Mouse (Mus musculus) embryonic facial prominence, embryonic 10.5 days (tissue): ENCODE data around the gene Thap12. TPM values are rescaled to one million over a fixed set of nuclear protein-coding genes. Genes with fewer than 3 reads are reported as not detected.
A peak's percentile ranks its signal among the peaks of the same experiment; 100 is the strongest.

Experiments used
- DNase-seq: peaks from one replicate; pipeline ENCODE4 v3.0.0-alpha.2; 2017; ENCODE audit warnings: low spot score
- H3K27ac ChIP-seq: fragments of 300-500 bp; sonication (generic); replicated peaks from 2 replicates; pipeline ENCODE4 v1.5.1; 2016; ENCODE audit warnings: mild to moderate bottlenecking
- H3K27me3 ChIP-seq: fragments of 300-500 bp; sonication (generic); replicated peaks from 2 replicates; pipeline ENCODE4 v1.6.1; 2016; ENCODE audit warnings: low read depth, mild to moderate bottlenecking; ENCODE audit not compliant: poor library complexity, severe bottlenecking
- H3K36me3 ChIP-seq: fragments of 300-500 bp; sonication (generic); replicated peaks from 2 replicates; pipeline ENCODE4 v1.6.1; 2016; ENCODE audit warnings: mild to moderate bottlenecking, moderate library complexity
- H3K4me1 ChIP-seq: fragments of 300-500 bp; sonication (generic); 2 replicates; pipeline ENCODE4 v1.6.1; 2016
- H3K4me3 ChIP-seq: fragments of 300-500 bp; sonication (generic); 2 replicates; pipeline ENCODE4 v1.5.1; 2016; ENCODE audit warnings: mild to moderate bottlenecking, moderate library complexity
- H3K9me3 ChIP-seq: fragments of 300-500 bp; sonication (generic); 2 replicates; pipeline ENCODE4 v1.6.1; 2016; ENCODE audit warnings: mild to moderate bottlenecking
- WGBS: fragments of 180-500 bp; shearing (Covaris S2); methylation state at CpG from one replicate; pipeline ENCODE4 v1.1.7; 2016; 5-methylcytosine and 5-hydroxymethylcytosine counted together
- polyA plus RNA-seq: library from polyadenylated mRNA; unstranded; fragments of >200 nt; fragmentation: Nextera tagmentation; extraction: Ambion mirVana; gene quantifications from 2 replicates; pipeline ENCODE4 v1.2.1, GENCODE M21; 2016

Thap12 gene
- polyA plus RNA-seq, 1 experiment from 2014 or later: 57.5 TPM

DNA sequence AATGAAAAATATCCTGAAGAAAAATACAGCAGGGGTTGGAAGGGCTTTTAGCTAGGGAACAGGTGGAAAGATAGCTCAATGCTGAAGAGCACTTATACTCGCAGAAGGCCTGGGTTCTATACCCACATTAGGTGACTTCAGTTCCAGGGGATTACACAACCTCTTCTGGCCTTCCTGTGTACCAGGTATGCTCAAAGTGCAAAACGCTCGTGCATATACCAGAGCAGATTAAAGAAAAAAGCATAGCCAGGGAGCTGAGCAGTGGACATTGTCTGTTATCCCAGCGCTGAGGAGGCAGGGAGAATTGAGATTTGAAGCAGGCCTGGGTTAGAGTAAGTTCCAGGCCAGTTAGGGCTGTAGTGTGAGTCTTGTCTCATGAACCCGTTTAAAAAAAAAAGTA is 1.4 kb downstream of the Thap12 start:
- peak overlapping the region; percentile 86 for H3K4me3 ChIP-seq
- no peaks in the 10 kb centered on the region for H3K9me3 ChIP-seq
- no peak for DNase-seq
- no peaks in the 10 kb centered on the region for H3K27me3 ChIP-seq
- 75% methylated on average over 5 of the region's 5 CpGs for WGBS
- peaks cover 28% of the 10 kb centered on the region for H3K4me1 ChIP-seq
- no peak overlapping the region for H3K27ac ChIP-seq
- H3K36me3 ChIP-seq: peaks cover 8% of the 10 kb centered on the region; the same call in 1 of the 2 replicates

DNA sequence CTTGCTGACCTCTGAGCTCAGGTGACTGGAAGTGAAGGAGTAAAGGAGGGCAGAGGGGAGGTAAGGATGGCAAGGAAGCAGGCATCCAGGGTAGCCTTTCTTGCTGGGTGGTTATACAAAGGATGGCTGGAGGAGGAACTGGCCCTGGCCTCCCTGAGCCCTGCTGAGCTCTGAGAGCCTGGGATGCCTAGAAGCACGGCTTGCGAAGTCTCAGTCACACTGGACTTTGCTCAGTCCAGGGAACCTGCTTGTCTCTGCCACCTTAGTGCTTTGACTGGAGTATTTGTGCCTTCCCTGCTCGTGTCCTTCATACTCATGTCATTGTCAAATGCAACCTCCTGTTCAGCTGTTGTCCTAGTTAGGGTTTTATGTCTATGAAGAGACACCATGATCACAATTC is 10.8 kb downstream of the Thap12 start:
- WGBS: 90% methylated on average over 3 of the region's 3 CpGs

DNA sequence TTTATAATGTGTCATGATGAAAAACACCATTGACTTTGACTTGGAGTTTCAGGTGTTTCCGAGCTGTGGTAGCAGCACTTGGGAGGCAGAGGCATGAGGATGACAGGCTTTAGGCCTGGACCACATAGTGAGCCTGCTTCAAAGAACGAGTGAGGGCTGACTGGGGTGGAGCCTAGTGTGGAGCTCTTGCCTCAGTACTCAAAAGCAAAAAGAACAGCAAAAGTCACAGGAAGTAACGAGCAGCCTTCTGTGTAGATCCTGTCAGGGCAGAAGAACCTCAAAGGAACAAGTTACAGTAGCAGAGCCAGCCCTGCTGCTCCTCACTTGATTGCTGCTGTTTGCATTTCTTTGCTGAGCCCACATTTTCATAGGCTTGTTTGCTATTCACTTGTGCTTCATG is 14.5 kb downstream of the Thap12 start:
- H3K4me1 ChIP-seq: peaks cover 20% of the 10 kb centered on the region
- no peaks in the 10 kb centered on the region for H3K27me3 ChIP-seq
- 75% methylated on average over 3 of the region's 3 CpGs for WGBS
- peaks cover 67% of the 10 kb centered on the region for H3K36me3 ChIP-seq
- no peak overlapping the region for H3K27ac ChIP-seq
- no peak for DNase-seq
- no peak overlapping the region for H3K4me3 ChIP-seq
- H3K9me3 ChIP-seq: no peaks in the 10 kb centered on the region

More for the DNA sequence above, 10.8 kb downstream of the Thap12 start:
- no peak overlapping the region for H3K27ac ChIP-seq
- no peaks in the 10 kb centered on the region for H3K9me3 ChIP-seq
- no peaks in the 10 kb centered on the region for H3K27me3 ChIP-seq
- no peak overlapping the region for H3K4me3 ChIP-seq
- peaks cover 97% of the 10 kb centered on the region for H3K36me3 ChIP-seq
- DNase-seq: no peak
- H3K4me1 ChIP-seq: no peaks in the 10 kb centered on the region

DNA sequence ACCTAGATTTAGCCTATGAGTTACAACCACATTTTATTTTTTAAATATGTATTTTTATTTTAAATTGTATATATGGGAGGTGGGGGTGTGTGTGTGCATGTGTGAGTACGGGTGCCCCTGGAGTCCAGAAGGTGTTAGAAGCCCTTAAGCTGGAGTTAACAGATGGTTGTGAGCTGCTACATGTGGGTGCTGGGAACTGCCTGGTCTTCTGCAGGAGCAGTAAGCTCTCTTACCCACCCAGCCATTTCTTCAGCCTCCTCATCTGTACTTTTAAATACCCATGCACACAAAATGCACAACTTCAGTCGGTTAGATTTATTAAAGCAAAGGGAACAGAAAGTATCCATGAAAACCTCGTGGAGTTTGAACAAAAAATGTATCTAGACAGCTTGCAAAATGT is 16.9 kb downstream of the Thap12 start:
- Histone ChIP-seq H3K27me3 (no peaks in the 10 kb centered on the region), H3K9me3 (no peaks in the 10 kb centered on the region), H3K4me1 (peaks cover 28% of the 10 kb centered on the region), H3K27ac (no peak overlapping the region), H3K36me3 (peaks cover 44% of the 10 kb centered on the region), H3K4me3 (no peak overlapping the region)
- no peak for DNase-seq
- 95% methylated on average over 3 of the region's 3 CpGs for WGBS

- 63% methylated on average over 3 of the region's 3 CpGs for WGBS
- Histone ChIP-seq H3K4me1 (peaks cover 28% of the 10 kb centered on the region), H3K27me3 (no peaks in the 10 kb centered on the region), H3K4me3 (no peak overlapping the region), H3K36me3 (peaks cover 35% of the 10 kb centered on the region), H3K27ac (0 out of 2 replicates have a peak overlapping the region, but pooled peaks have one; percentile 6), H3K9me3 (no peaks in the 10 kb centered on the region)
- DNase-seq: no peak
Measured at GRCm38 (mm10) chr7:98720731-98721130, 17.8 kb downstream of the Thap12 start.

DNA sequence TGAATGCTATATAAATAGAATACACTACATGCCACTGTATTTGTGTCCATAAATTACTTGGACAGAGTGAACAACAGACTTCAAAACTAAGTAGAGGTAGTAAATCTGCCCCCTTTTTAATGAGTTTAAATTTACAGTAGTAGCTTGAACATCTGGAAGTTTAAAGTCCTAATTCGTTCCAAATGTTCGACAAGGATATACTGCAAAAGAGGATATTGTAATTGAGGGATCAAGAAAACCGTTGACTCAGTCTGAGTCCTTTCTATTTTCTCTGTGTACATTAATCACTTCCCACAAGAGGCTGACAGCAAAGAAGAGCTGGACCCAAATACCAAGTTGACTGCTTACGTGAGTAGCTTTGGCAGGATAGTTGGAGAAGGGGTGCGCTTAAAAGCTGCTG is 18.3 kb downstream of the Thap12 start:
- no peak overlapping the region for H3K4me3 ChIP-seq
- DNase-seq: no peak
- no peaks in the 10 kb centered on the region for H3K9me3 ChIP-seq
- H3K36me3 ChIP-seq: peaks cover 30% of the 10 kb centered on the region
- H3K27me3 ChIP-seq: no peaks in the 10 kb centered on the region
- 0 out of 2 replicates have a peak overlapping the region, but pooled peaks have one; percentile 6 for H3K27ac ChIP-seq
- 71% methylated on average over 5 of the region's 5 CpGs for WGBS
- peaks cover 31% of the 10 kb centered on the region for H3K4me1 ChIP-seq

DNA sequence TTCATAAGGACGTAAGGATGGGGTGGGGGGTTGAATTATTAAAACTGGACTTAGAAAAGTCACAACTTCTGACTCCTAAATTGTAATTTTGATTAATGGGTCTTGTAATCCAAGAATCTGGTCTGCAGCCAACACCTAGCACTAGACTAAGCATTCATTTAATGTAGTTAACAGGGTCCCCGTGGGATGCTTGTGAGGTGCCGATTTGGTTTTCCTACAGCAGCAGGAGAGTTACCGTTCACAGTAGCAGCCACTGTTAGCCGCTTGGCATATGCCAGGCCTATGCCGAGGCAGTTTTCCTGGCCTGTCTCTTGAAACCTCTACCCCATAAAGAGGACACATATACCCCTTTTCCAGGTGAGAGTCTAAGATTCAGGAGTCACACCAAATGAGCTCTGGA is 18.7 kb downstream of the Thap12 start:
- H3K27ac ChIP-seq: no peak overlapping the region
- DNase-seq: no peak
- WGBS: 83% methylated on average over 6 of the region's 6 CpGs
- no peaks in the 10 kb centered on the region for H3K9me3 ChIP-seq
- H3K4me1 ChIP-seq: peaks cover 31% of the 10 kb centered on the region
- H3K36me3 ChIP-seq: peaks cover 26% of the 10 kb centered on the region
- H3K27me3 ChIP-seq: 0 out of 2 replicates have a peak, but pooled peaks cover 3% of the 10 kb centered on the region
- no peak overlapping the region for H3K4me3 ChIP-seq

DNA sequence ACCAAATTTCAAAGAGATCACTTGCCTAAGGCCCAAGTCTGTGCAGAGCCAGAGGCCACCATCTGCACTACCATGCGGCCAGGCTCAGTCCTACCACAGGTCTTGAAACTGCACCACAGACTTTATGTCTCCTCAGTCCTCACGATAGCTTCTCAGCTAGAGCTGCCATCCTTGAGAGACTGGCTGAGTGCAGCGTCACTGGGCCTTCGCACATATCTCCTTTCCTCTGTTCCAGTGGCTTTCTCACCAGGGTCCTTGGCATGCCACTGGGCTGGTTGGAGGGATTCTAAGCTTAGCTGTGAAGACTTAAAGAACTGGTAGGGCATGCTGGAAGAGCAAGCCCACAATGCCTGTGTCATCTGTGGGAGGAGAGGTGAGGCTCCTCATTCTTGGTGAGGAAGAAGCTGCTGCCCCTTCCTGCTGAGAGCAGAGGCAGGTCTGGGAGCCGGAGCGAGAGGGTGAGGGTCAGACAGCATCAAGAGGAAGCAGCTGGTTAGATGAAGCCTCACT is 22.8 kb downstream of the Thap12 start:
- peaks cover 13% of the 10 kb centered on the region; the same call in 1 of the 2 replicates for H3K27me3 ChIP-seq
- H3K4me1 ChIP-seq: peaks cover 60% of the 10 kb centered on the region
- DNase-seq: no peak

GRCm38 (mm10) chr7:98727986-98728385 is 25.1 kb downstream of the Thap12 start:
- DNase-seq: peak; percentile 40
- Histone ChIP-seq H3K4me3 (no peak overlapping the region), H3K4me1 (peaks cover 39% of the 10 kb centered on the region), H3K36me3 (no peaks in the 10 kb centered on the region), H3K9me3 (no peaks in the 10 kb centered on the region), H3K27ac (0 out of 2 replicates have a peak overlapping the region, but pooled peaks have one; percentile 12), H3K27me3 (peaks cover 22% of the 10 kb centered on the region)
- WGBS: 88% methylated on average over 1 of the region's 1 CpGs

More for the DNA sequence above, 22.8 kb downstream of the Thap12 start:
- Histone ChIP-seq H3K9me3 (no peaks in the 10 kb centered on the region), H3K36me3 (no peaks in the 10 kb centered on the region), H3K27ac (no peak overlapping the region), H3K4me3 (no peak overlapping the region)
- WGBS: 81% methylated on average over 6 of the region's 6 CpGs

- H3K36me3 ChIP-seq: no peaks in the 10 kb centered on the region
- H3K9me3 ChIP-seq: no peaks in the 10 kb centered on the region
- WGBS: 80% methylated on average over 3 of the region's 3 CpGs
- H3K4me3 ChIP-seq: no peak overlapping the region
- no peak for DNase-seq
- peaks cover 36% of the 10 kb centered on the region for H3K4me1 ChIP-seq
- H3K27me3 ChIP-seq: peaks cover 22% of the 10 kb centered on the region
- H3K27ac ChIP-seq: no peak overlapping the region
Measured at GRCm38 (mm10) chr7:98728499-98728898, 25.6 kb downstream of the Thap12 start.

GRCm38 (mm10) chr7:98729661-98730271 is 26.9 kb downstream of the Thap12 start:
- H3K9me3 ChIP-seq: no peaks in the 10 kb centered on the region
- H3K27ac ChIP-seq: peak overlapping the region; percentile 54; the same call in 1 of the 2 replicates
- H3K4me3 ChIP-seq: peak overlapping the region; percentile 40
- DNase-seq: peak; percentile 63
- peaks cover 28% of the 10 kb centered on the region for H3K27me3 ChIP-seq
- peaks cover 40% of the 10 kb centered on the region for H3K4me1 ChIP-seq
- 16% methylated on average over 19 of the region's 19 CpGs for WGBS
- H3K36me3 ChIP-seq: no peaks in the 10 kb centered on the region

GRCm38 (mm10) chr7:98733958-98734357 is 31.1 kb downstream of the Thap12 start:
- DNase-seq: no peak
- 85% methylated on average over 4 of the region's 4 CpGs for WGBS
- Histone ChIP-seq H3K4me1 (peaks cover 35% of the 10 kb centered on the region), H3K27ac (no peak overlapping the region), H3K27me3 (peaks cover 40% of the 10 kb centered on the region), H3K36me3 (no peaks in the 10 kb centered on the region), H3K9me3 (no peaks in the 10 kb centered on the region), H3K4me3 (no peak overlapping the region)

- WGBS: 25% methylated on average over 10 of the region's 10 CpGs
- peak; percentile 30 for DNase-seq
- H3K27ac ChIP-seq: no peak overlapping the region; the same call in 1 of the 2 replicates
Measured at GRCm38 (mm10) chr7:98734876-98735275, 32.0 kb downstream of the Thap12 start.

More at GRCm38 (mm10) chr7:98734876-98735275, 32.0 kb downstream of the Thap12 start:
- Histone ChIP-seq H3K27me3 (peaks cover 40% of the 10 kb centered on the region), H3K36me3 (no peaks in the 10 kb centered on the region), H3K4me3 (no peak overlapping the region), H3K4me1 (peaks cover 31% of the 10 kb centered on the region), H3K9me3 (no peaks in the 10 kb centered on the region)
